Mouse (Mus musculus) kidney, embryonic 14.5 days (tissue): ENCODE measurements at regions not wholly inside any gene's neighbourhood (a gene's known extent, or its start where the extent isn't known, plus 50 kb on each side); places are given as distances from the start of the nearest gene placed in this dataset.
"Not testable (repeated sequence)": the region's sequence is repeated elsewhere in the genome, so short reads cannot be mapped to it uniquely, and the experiment has no call there.

Experiments used
- ATAC-seq: fragments of 200-750 bp; cut with Nextera tagmentation; 2 replicates; pipeline ENCODE4 v1.8.0; 2017; ENCODE audit warnings: moderate number of reproducible peaks, mild to moderate bottlenecking, moderate TSS enrichment, moderate library complexity; ENCODE audit not compliant: low FRiP score, low TSS enrichment
- H3K27ac ChIP-seq: fragments of 300-500 bp; sonication (generic); 2 replicates; pipeline ENCODE4 v1.5.1; 2014; ENCODE audit warnings: low read depth, mild to moderate bottlenecking, low read length, moderate library complexity, mixed read lengths
- H3K27me3 ChIP-seq: fragments of 300-500 bp; sonication (generic); 2 replicates; pipeline ENCODE4 v1.6.1; 2014; ENCODE audit warnings: mild to moderate bottlenecking, low read length; ENCODE audit not compliant: control insufficient read depth, insufficient read depth
- H3K36me3 ChIP-seq: fragments of 300-500 bp; sonication (generic); 2 replicates; pipeline ENCODE4 v1.6.1; 2014; ENCODE audit warnings: low read length, mixed read lengths; ENCODE audit not compliant: control insufficient read depth, insufficient read depth
- H3K4me1 ChIP-seq: fragments of 300-500 bp; sonication (generic); 2 replicates; pipeline ENCODE4 v1.6.1; 2014; ENCODE audit warnings: low read length, mixed read lengths; ENCODE audit not compliant: control insufficient read depth, insufficient read depth
- H3K4me2 ChIP-seq: fragments of 300-500 bp; sonication (generic); replicated peaks from 2 replicates; pipeline ENCODE4 v1.6.1; 2014; ENCODE audit warnings: low read depth, mild to moderate bottlenecking, low read length
- H3K4me3 ChIP-seq: fragments of 300-500 bp; sonication (generic); 2 replicates; pipeline ENCODE4 v1.5.1; 2014; ENCODE audit warnings: mild to moderate bottlenecking, low read length
- H3K9ac ChIP-seq: fragments of 300-500 bp; sonication (generic); 2 replicates; pipeline ENCODE4 v1.6.1; 2014; ENCODE audit warnings: low read depth, mild to moderate bottlenecking, low read length, moderate library complexity
- H3K9me3 ChIP-seq: fragments of 300-500 bp; sonication (generic); 2 replicates; pipeline ENCODE4 v1.6.1; 2016; ENCODE audit warnings: low read length; ENCODE audit not compliant: control insufficient read depth
- WGBS: fragments of 180-500 bp; shearing (Covaris S2); extraction: QIAGEN DNeasy Blood & Tissue Kit; methylation state at CpG from one replicate; pipeline ENCODE4 v1.1.7; 2014; 5-methylcytosine and 5-hydroxymethylcytosine counted together

GRCm38 (mm10) chr17:13507397-13508063, 153.2 kb downstream of the Tcp10c start:
- H3K4me1 ChIP-seq, H3K9me3 ChIP-seq, H3K27ac ChIP-seq, H3K27me3 ChIP-seq, H3K9ac ChIP-seq, H3K4me2 ChIP-seq, H3K4me3 ChIP-seq, ATAC-seq, H3K36me3 ChIP-seq: not testable (repeated sequence)
- WGBS, result 52% methylated on average over 2 of the region's 3 CpGs

- H3K4me3 ChIP-seq, H3K27me3 ChIP-seq, ATAC-seq, H3K9me3 ChIP-seq, H3K4me1 ChIP-seq, H3K27ac ChIP-seq, H3K9ac ChIP-seq, H3K36me3 ChIP-seq, H3K4me2 ChIP-seq: not testable (repeated sequence)
- 81% methylated on average over 5 of the region's 5 CpGs for WGBS
Observed at GRCm38 (mm10) chr17:13519409-13520201, 165.2 kb downstream of the Tcp10c start.

GRCm38 (mm10) chr17:13532579-13532978, 178.2 kb downstream of the Tcp10c start:
- not testable (repeated sequence) for ATAC-seq, H3K9me3 ChIP-seq, H3K27me3 ChIP-seq, H3K4me3 ChIP-seq, H3K4me1 ChIP-seq, H3K36me3 ChIP-seq, H3K27ac ChIP-seq, H3K9ac ChIP-seq, H3K4me2 ChIP-seq
- WGBS, result 80% methylated on average over 5 of the region's 5 CpGs

- H3K27me3 ChIP-seq, result no peaks in the 10 kb centered on the region
- peaks cover 48% of the 10 kb centered on the region for H3K9me3 ChIP-seq
- ATAC-seq, result no peak
- H3K9ac ChIP-seq, result no peak overlapping the region
- H3K36me3 ChIP-seq, result no peaks in the 10 kb centered on the region
- no peaks in the 10 kb centered on the region for H3K4me1 ChIP-seq
- no peak overlapping the region for H3K4me2 ChIP-seq
- H3K4me3 ChIP-seq, result no peak overlapping the region
- no peak overlapping the region for H3K27ac ChIP-seq
- WGBS, result 80% methylated on average over 7 of the region's 7 CpGs
Observed at GRCm38 (mm10) chr17:13540446-13541241, 186.3 kb downstream of the Tcp10c start.

- no peaks in the 10 kb centered on the region for H3K27me3 ChIP-seq
- no peak overlapping the region for H3K27ac ChIP-seq
- H3K4me2 ChIP-seq, result no peak overlapping the region
- no peak overlapping the region for H3K9ac ChIP-seq
- ATAC-seq, result no peak
- H3K4me3 ChIP-seq, result no peak overlapping the region
- H3K4me1 ChIP-seq, result no peaks in the 10 kb centered on the region
- H3K36me3 ChIP-seq, result no peaks in the 10 kb centered on the region
- peaks cover 50% of the 10 kb centered on the region for H3K9me3 ChIP-seq
- WGBS, result 70% methylated on average over 12 of the region's 12 CpGs
Observed at GRCm38 (mm10) chr17:13541249-13541648, 186.9 kb downstream of the Tcp10c start.

GRCm38 (mm10) chr17:13542261-13542660, 187.9 kb downstream of the Tcp10c start:
- no peak overlapping the region for H3K4me2 ChIP-seq
- ATAC-seq, result no peak
- no peak overlapping the region for H3K9ac ChIP-seq
- no peak overlapping the region for H3K27ac ChIP-seq
- H3K27me3 ChIP-seq, result no peaks in the 10 kb centered on the region
- H3K9me3 ChIP-seq, result peaks cover 59% of the 10 kb centered on the region
- no peaks in the 10 kb centered on the region for H3K36me3 ChIP-seq
- H3K4me3 ChIP-seq, result no peak overlapping the region
- no peaks in the 10 kb centered on the region for H3K4me1 ChIP-seq

- 84% methylated on average over 10 of the region's 10 CpGs for WGBS
- Histone ChIP-seq H3K36me3 (no peaks in the 10 kb centered on the region), H3K4me3 (no peak overlapping the region), H3K4me1 (no peaks in the 10 kb centered on the region), H3K27ac (no peak overlapping the region), H3K4me2 (no peak overlapping the region), H3K27me3 (no peaks in the 10 kb centered on the region), H3K9ac (no peak overlapping the region), H3K9me3 (peaks cover 64% of the 10 kb centered on the region)
- ATAC-seq, result no peak; the same call in 1 of the 2 replicates
Observed at GRCm38 (mm10) chr17:13542856-13543255, 188.5 kb downstream of the Tcp10c start.

- Histone ChIP-seq H3K36me3 (no peaks in the 10 kb centered on the region), H3K4me3 (no peak overlapping the region), H3K4me1 (no peaks in the 10 kb centered on the region), H3K27ac (no peak overlapping the region), H3K9ac (no peak overlapping the region), H3K4me2 (no peak overlapping the region), H3K27me3 (no peaks in the 10 kb centered on the region), H3K9me3 (peaks cover 77% of the 10 kb centered on the region)
- no peak for ATAC-seq
- WGBS, result 69% methylated on average over 2 of the region's 2 CpGs
Observed at GRCm38 (mm10) chr17:13544036-13544795, 189.8 kb downstream of the Tcp10c start.
